ENCODE assay signal across 25 mouse cellular contexts in the genomic region with DNA sequence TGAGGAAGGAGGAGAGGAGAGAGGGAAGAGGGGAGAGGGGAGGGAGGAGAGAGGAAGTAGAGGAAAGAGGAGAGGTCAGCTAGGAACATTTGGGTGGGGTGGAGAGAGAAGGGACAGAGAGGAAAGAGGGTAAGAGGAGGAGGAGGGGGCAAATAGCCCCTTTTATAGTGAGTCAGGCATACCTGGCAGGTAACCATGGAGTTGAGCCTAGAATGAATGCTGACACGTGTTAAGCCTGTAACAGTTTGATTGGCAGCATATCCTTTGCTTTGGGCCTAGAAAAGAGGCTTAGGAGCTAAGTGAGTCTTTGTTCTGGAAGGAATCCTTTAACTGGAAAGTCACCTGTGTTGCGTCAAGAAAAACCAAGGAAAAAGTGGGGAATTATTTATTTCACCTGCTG.
DNase-seq lines count a peak whose midpoint lies in the region; ATAC-seq and TF ChIP-seq lines count a peak whose summit lies in the region.
"Had no signal": no experiment of that assay in that cellular context is flagged by ENCODE, and none has a peak within 500 bp of the region (broad histone marks: within the 10 kb centered on the region; RNA-seq: fewer than 3 reads in every experiment).

No protein-coding gene starts in this region.

- no peak overlapping the region; the same call in 1 of the 2 replicates for H3K27ac ChIP-seq in midbrain, embryonic 10.5 days (replicated peaks)
- H3K27ac ChIP-seq in midbrain, embryonic 13.5 days, result no peak overlapping the region
- no peak overlapping the region for H3K27ac ChIP-seq in gastrocnemius, adult 2 months
- H3K27ac ChIP-seq: embryonic facial prominence, embryonic 12.5 days; embryonic facial prominence, embryonic 15.5 days; forebrain, embryonic 13.5 days; hindbrain, embryonic 14.5 days had no signal

- intact Hi-C loops in heart, postnatal 14 days (cut with DNase I), result no loop called here
- intact Hi-C loops in gastrocnemius, adult 2 months (cut with DNase I), result no loop called here

- H3K4me1 ChIP-seq in midbrain, embryonic 10.5 days, result peaks cover 37% of the 10 kb centered on the region
- H3K4me1 ChIP-seq in midbrain, embryonic 13.5 days (replicated peaks), result peaks cover 11% of the 10 kb centered on the region
- H3K4me1 ChIP-seq: embryonic facial prominence, embryonic 12.5 days; embryonic facial prominence, embryonic 15.5 days had no signal

- no peaks in the 10 kb centered on the region for H3K9me3 ChIP-seq in midbrain, embryonic 10.5 days (replicated peaks)
- H3K9me3 ChIP-seq in midbrain, embryonic 13.5 days, result no peaks in the 10 kb centered on the region
- H3K9me3 ChIP-seq: embryonic facial prominence, embryonic 12.5 days; embryonic facial prominence, embryonic 15.5 days; forebrain, embryonic 13.5 days; hindbrain, embryonic 10.5 days had no signal

- H3K4me3 ChIP-seq in midbrain, embryonic 10.5 days, result no peak overlapping the region
- H3K4me3 ChIP-seq in midbrain, embryonic 13.5 days (replicated peaks), result no peak overlapping the region
- no peak overlapping the region for H3K4me3 ChIP-seq in gastrocnemius, adult 2 months
- H3K4me3 ChIP-seq: embryonic facial prominence, embryonic 12.5 days; embryonic facial prominence, embryonic 15.5 days; forebrain, embryonic 13.5 days; hindbrain, embryonic 10.5 days had no signal

- H3K9ac ChIP-seq in midbrain, embryonic 13.5 days (replicated peaks), result no peak overlapping the region
- H3K9ac ChIP-seq: embryonic facial prominence, embryonic 12.5 days; embryonic facial prominence, embryonic 15.5 days; forebrain, embryonic 13.5 days; hindbrain, embryonic 14.5 days had no signal

- TF ChIP-seq CTCF in gastrocnemius, adult 2 months (IDR thresholded peaks at IDR 0.05), result no peak

- no peaks in the 10 kb centered on the region for H3K36me3 ChIP-seq in midbrain, embryonic 10.5 days
- H3K36me3 ChIP-seq in midbrain, embryonic 13.5 days, result no peaks in the 10 kb centered on the region
- H3K36me3 ChIP-seq: embryonic facial prominence, embryonic 12.5 days; embryonic facial prominence, embryonic 15.5 days; hindbrain, embryonic 10.5 days had no signal

- WGBS in midbrain, embryonic 10.5 days, result 14% methylated on average over 2 of the region's 2 CpGs
- WGBS in midbrain, embryonic 13.5 days, result 6% methylated on average over 2 of the region's 2 CpGs

- peak; percentile 25 for DNase-seq in embryo, embryonic 10 days (ENCODE audit: low spot score)
- no peak for DNase-seq in embryo, embryonic 9.5 days (ENCODE audit: extremely low spot score)
- peak; percentile 22 for DNase-seq in midbrain, embryonic 10.5 days (ENCODE audit: low spot score)
- DNase-seq in retina, postnatal 1 day, result peak; percentile 7
- DNase-seq in retina, embryonic 14.5 days (ENCODE audit: low spot score), result no peak
- DNase-seq in heart, postnatal 14 days, result no peak
- DNase-seq in gastrocnemius, adult 2 months, result no peak
- DNase-seq: adrenal gland, adult 8-10 months; adrenal gland, postnatal 25 days; cerebellum, adult 11-12 months; cerebellum, adult 8-10 months; cerebellum, postnatal 10 days; cerebellum, postnatal 36 days; gastrocnemius, postnatal 14 days; heart, adult 11 months; heart, postnatal 36 days had no signal

- no peak for ATAC-seq in midbrain, embryonic 13.5 days
- ATAC-seq: activated CD4-positive, CD25-positive, alpha-beta regulatory T cell, adult 4 months; forebrain, embryonic 13.5 days; forebrain, embryonic 16.5 days had no signal

- no peaks in the 10 kb centered on the region for H3K27me3 ChIP-seq in midbrain, embryonic 10.5 days (ENCODE audit: low read depth, poor library complexity, severe bottlenecking)
- H3K27me3 ChIP-seq in midbrain, embryonic 13.5 days, result no peaks in the 10 kb centered on the region
- H3K27me3 ChIP-seq: embryonic facial prominence, embryonic 12.5 days; embryonic facial prominence, embryonic 15.5 days; forebrain, embryonic 13.5 days had no signal

- H3K4me2 ChIP-seq in midbrain, embryonic 13.5 days (replicated peaks), result no peak overlapping the region
- H3K4me2 ChIP-seq: embryonic facial prominence, embryonic 12.5 days; embryonic facial prominence, embryonic 15.5 days; forebrain, embryonic 13.5 days; heart, embryonic 11.5 days; hindbrain, embryonic 14.5 days had no signal

Comparison
In these comparisons a context has a peak if more than half of its experiments do, and no peak if none do; other contexts are left out.
1. DNase-seq: peak in embryo, embryonic 10 days (single experiment), midbrain, embryonic 10.5 days (single experiment) and retina, postnatal 1 day (single experiment); none in embryo, embryonic 9.5 days (single experiment), retina, embryonic 14.5 days (single experiment), heart, postnatal 14 days (0 of 2) and gastrocnemius, adult 2 months (single experiment).